Mouse (Mus musculus) heart, postnatal 10 days (tissue): Measurements from ENCODE around the gene 4930524B15Rik. TPM values are rescaled to one million over a fixed set of nuclear protein-coding genes. Genes with fewer than 3 reads are reported as not detected.

Experiments used
- DNase-seq, 2 experiments: peaks; one replicate each; pipeline ENCODE4 v3.0.0; 2021
- intact Hi-C: fragments of 180-260 bp; cut with DNase I; formaldehyde crosslinking; loops from one replicate; pipeline ENCODE4 v1.15.1; 2025
- total RNA-seq, 2 experiments: library from RNA; stranded (reverse); gene quantifications; 2 replicates each; pipeline ENCODE4 v1.2.3; 2021

4930524B15Rik gene
- total RNA-seq, 2 experiments from 2014 or later, result not detected

DNA sequence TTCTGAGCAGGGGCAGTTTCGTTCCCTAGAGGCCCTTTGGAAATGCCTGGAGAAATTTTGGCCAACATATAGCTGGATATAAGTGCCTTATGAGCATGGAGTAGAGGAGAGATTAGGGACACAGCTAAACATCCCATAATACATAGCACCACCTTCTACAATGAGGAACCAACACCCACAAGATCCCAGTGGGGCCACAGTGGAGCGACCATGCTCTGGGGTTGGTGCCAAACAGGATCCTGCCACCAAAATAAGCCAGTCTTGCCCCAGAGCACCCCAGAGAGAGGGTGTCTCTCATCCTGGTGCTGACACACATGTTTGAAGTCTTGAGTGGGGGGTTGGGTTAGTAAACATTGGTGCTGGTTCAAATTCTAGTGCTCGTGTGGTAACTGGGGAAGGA, 63.2 kb downstream of the 4930524B15Rik start:
- no peak for DNase-seq
- intact Hi-C loops, result no loop called here

Other genes with a start within 250 kb of the 4930524B15Rik start
- gene Cpeb4, start 93.4 kb upstream of the 4930524B15Rik start, total RNA-seq, result 10 to 100 TPM; 68.0 to 72.2 TPM
- gene Nsg2, start 34.9 kb downstream of the 4930524B15Rik start, total RNA-seq, result 1 to 10 TPM; 1.7 to 3.0 TPM
- under 1 TPM in 1 of 2 experiments, not detected in 1; 0.10 TPM for gene Il9r, start 234.7 kb downstream of the 4930524B15Rik start, total RNA-seq
- 10 to 100 TPM; 10.6 to 12.4 TPM for gene Snrnp25, start 239.8 kb downstream of the 4930524B15Rik start, total RNA-seq